Mouse (Mus musculus) adrenal gland, adult 8-10 months (tissue): ENCODE measurements around the gene Akap12. TPM values are rescaled to one million over a fixed set of nuclear protein-coding genes. Genes with fewer than 3 reads are reported as not detected.

Experiments used
- DNase-seq: peaks from one replicate; pipeline ENCODE4 v3.0.0; 2022
- total RNA-seq, 4 experiments: library from RNA; stranded (reverse); gene quantifications; 2 replicates each; pipeline ENCODE4 v1.2.4; 2022

Gene Akap12
- total RNA-seq, 4 experiments from 2014 or later: 17.0 to 22.1 (median 19.2) TPM

DNA sequence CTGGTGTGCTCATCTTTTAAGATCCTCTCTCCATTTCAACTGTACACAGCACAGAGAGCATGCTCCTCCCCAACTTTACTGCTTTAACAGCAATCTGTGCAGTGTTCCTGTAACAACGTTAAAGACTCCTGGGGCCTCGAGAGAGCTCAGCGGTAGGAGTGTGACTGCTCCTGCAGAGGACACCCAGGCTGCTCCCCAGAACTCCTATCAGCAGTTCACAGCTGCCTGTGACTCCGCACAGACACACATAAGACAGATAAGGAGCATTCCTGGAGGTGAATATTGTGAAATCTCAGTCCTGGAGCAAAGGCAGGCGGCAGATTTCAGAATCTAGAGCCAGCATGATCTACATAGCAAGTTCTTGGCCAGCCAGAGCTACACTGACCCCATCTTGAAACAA lies 139.3 kb downstream of the Akap12 start:
- DNase-seq: no peak

- no peak for DNase-seq
Measured at GRCm38 (mm10) chr10:4407191-4407590, 141.0 kb downstream of the Akap12 start.

Other genes with a start within 250 kb of the Akap12 start
- 10 to 100 TPM in 1 of 4 experiments, 1 to 10 TPM in 3; 9.2 to 10.1 (median 9.5) TPM for gene Zbtb2, start 121.7 kb downstream of the Akap12 start, total RNA-seq
- gene Rmnd1, start 166.0 kb downstream of the Akap12 start, total RNA-seq: 10 to 100 TPM; 39.8 to 49.9 (median 41.7) TPM
- 10 to 100 TPM; 15.6 to 20.7 (median 16.7) TPM for gene Armt1, start 166.1 kb downstream of the Akap12 start, total RNA-seq
- 1 to 10 TPM in 1 of 4 experiments, under 1 TPM in 3; 0.44 to 1.7 (median 0.69) TPM for gene Ccdc170, start 216.1 kb downstream of the Akap12 start, total RNA-seq